Mouse (Mus musculus) splenic B cell, adult 2 months (primary cell): Measurements from ENCODE around the gene 2810408A11Rik.

ENCODE experiments used
- DNase-seq: peaks from one replicate; pipeline ENCODE4 v3.0.0-alpha.2; 2011; ENCODE audit warnings: low read depth, low spot score
- H3K27me3 ChIP-seq: 2 replicates; pipeline ENCODE4 v1.6.1; 2012; ENCODE audit warnings: mild to moderate bottlenecking, low read length, moderate library complexity, mixed read lengths; ENCODE audit not compliant: control insufficient read depth, poor library complexity, insufficient read depth, severe bottlenecking
- H3K36me3 ChIP-seq: 2 replicates; pipeline ENCODE4 v1.6.1; 2012; ENCODE audit warnings: mild to moderate bottlenecking, low read length, moderate library complexity, mixed read lengths; ENCODE audit not compliant: control insufficient read depth, poor library complexity, insufficient read depth, severe bottlenecking

The 2810408A11Rik gene

GRCm38 (mm10) chr11:69900471-69901405 lies at the start of gene 2810408A11Rik, which contains the start of gene Neurl4:
TSS of gene 2810408A11Rik (minus strand) at chr11:69900987.
TSS of gene Neurl4 (plus strand) at chr11:69901072.
- peaks cover 5% of the 10 kb centered on the region for H3K36me3 ChIP-seq
- no peaks in the 10 kb centered on the region for H3K27me3 ChIP-seq
- DNase-seq = peak; percentile 96

- Histone ChIP-seq H3K27me3 (no peaks in the 10 kb centered on the region), H3K36me3 (no peaks in the 10 kb centered on the region)
- DNase-seq = peak; percentile 92
These were observed 48.0 kb upstream of the 2810408A11Rik start for GRCm38 (mm10) chr11:69948763-69949150.

- no peaks in the 10 kb centered on the region for H3K27me3 ChIP-seq
- H3K36me3 ChIP-seq = no peaks in the 10 kb centered on the region
- peak; percentile 85 for DNase-seq
These were observed 47.4 kb upstream of the 2810408A11Rik start, which contains the start of gene Slc2a4 for GRCm38 (mm10) chr11:69948066-69948762. TSS of gene Slc2a4 (minus strand) at chr11:69948188.

- no peak for DNase-seq
- H3K27me3 ChIP-seq = no peaks in the 10 kb centered on the region
- no peaks in the 10 kb centered on the region for H3K36me3 ChIP-seq
These were observed 46.7 kb upstream of the 2810408A11Rik start for GRCm38 (mm10) chr11:69947337-69948065.

- Histone ChIP-seq H3K27me3 (no peaks in the 10 kb centered on the region), H3K36me3 (no peaks in the 10 kb centered on the region)
- DNase-seq = no peak
These were observed 45.5 kb upstream of the 2810408A11Rik start for GRCm38 (mm10) chr11:69945997-69946891.

GRCm38 (mm10) chr11:69945216-69945615 lies 44.4 kb upstream of the 2810408A11Rik start:
- no peaks in the 10 kb centered on the region for H3K36me3 ChIP-seq
- no peaks in the 10 kb centered on the region for H3K27me3 ChIP-seq
- DNase-seq = no peak

GRCm38 (mm10) chr11:69940962-69941361 lies 40.2 kb upstream of the 2810408A11Rik start:
- H3K36me3 ChIP-seq = no peaks in the 10 kb centered on the region
- no peak for DNase-seq
- H3K27me3 ChIP-seq = peaks cover 3% of the 10 kb centered on the region

- Histone ChIP-seq H3K36me3 (no peaks in the 10 kb centered on the region), H3K27me3 (peaks cover 3% of the 10 kb centered on the region)
- DNase-seq = no peak
These were observed 38.9 kb upstream of the 2810408A11Rik start for GRCm38 (mm10) chr11:69939731-69940130.

- DNase-seq = no peak
- Histone ChIP-seq H3K27me3 (peaks cover 3% of the 10 kb centered on the region), H3K36me3 (no peaks in the 10 kb centered on the region)
These were observed 38.4 kb upstream of the 2810408A11Rik start for GRCm38 (mm10) chr11:69939181-69939580.

GRCm38 (mm10) chr11:69938401-69938979 lies 37.7 kb upstream of the 2810408A11Rik start:
- Histone ChIP-seq H3K36me3 (no peaks in the 10 kb centered on the region), H3K27me3 (peaks cover 3% of the 10 kb centered on the region)
- DNase-seq = no peak

GRCm38 (mm10) chr11:69937834-69938233 lies 37.0 kb upstream of the 2810408A11Rik start:
- DNase-seq = no peak
- Histone ChIP-seq H3K36me3 (no peaks in the 10 kb centered on the region), H3K27me3 (peaks cover 3% of the 10 kb centered on the region)

- peaks cover 3% of the 10 kb centered on the region for H3K27me3 ChIP-seq
- DNase-seq = no peak
- no peaks in the 10 kb centered on the region for H3K36me3 ChIP-seq
These were observed 36.6 kb upstream of the 2810408A11Rik start for GRCm38 (mm10) chr11:69937385-69937784.

- H3K36me3 ChIP-seq = no peaks in the 10 kb centered on the region
- peaks cover 3% of the 10 kb centered on the region for H3K27me3 ChIP-seq
- DNase-seq = no peak
These were observed 36.0 kb upstream of the 2810408A11Rik start for GRCm38 (mm10) chr11:69936714-69937347.
